Mouse (Mus musculus): ENCODE results near the gene Aifm1. TPM values are rescaled to one million over a fixed set of nuclear protein-coding genes. Genes with fewer than 3 reads are reported as not detected.

Aifm1 gene
- total RNA-seq (2023), result 14.7 TPM

GRCm38 (mm10) chrX:48513166-48513807, at the start of gene Aifm1:
TSS of gene Aifm1 (minus strand) at chrX:48513563.

DNA sequence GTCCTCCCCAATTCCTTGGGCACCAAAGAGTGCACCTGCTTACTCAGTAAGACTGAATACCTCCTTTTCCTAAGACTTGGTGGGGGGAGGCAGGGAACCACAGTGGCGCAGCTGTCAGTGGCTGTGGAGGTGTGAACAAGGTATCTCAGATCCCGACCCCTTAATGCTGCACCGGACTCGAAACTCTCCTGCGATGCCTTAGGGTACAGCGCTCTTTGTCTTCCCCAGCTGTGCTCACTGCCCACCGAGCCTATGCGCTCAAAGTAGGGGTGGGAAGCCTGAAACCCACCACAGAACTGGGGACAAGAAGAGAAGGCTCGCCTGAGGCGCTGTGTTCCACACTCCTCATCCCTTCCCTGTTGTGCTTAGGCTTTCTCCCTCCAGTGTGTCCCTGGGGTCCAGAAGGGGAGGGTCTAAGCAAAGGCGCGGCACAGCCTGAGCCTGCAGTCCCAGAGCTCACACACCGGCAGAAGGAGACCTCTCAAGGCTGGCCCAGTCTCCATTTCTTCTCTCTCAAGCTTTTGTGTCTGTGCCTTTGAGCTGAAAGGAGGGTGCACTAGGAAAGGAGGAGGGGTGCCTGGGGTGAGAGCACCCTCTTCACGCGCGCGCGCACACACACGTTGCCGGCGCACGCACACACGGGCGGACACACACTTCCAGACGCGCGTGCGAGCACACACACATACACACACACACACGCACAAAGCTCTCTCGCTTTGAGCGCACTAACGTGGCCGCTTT, 5.6 kb upstream of the Aifm1 start, which contains the start of gene Rab33a:
Gene Rab33a (plus strand): TSS at position 478 of the 741 bp plus-strand sequence.

DNA sequence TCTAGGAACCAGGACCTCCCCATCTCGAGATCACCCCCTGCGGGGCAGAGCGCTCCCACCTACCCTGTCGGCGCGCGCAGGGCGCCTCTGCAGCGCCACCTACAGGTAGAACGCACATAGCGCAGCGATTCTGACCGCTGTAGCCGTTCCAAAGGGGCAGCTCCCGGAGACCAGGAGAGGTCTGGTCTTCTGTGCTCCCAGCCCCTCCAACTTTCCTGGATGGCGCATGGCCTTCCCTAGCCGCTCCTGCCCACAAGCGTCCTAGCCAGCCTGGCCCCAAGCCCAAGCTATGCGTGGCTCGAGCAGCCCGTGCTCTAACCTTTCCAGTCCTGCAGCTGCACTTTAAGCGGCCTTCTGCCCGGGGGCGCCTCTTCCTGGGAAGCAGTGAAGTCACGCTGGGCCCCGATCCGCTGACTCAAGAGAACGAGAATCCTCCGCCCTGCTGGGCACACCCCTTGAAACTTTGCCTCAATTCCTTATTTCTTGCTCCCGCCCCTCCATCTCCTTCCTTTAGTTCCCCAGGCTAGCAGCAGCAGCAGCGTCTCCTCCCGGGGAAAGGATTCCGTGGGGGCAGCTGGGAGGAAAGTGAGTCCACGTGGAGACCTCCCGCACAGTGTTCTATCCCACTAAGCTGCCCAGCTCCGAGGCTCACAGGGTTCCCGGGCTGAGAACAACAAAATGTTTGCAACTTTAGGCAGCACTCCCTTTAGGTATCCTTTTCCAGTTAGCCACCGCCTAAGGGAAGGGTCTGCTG, 50.4 kb downstream of the Aifm1 start, which contains the start of gene Elf4:
Gene Elf4 (minus strand): TSS at position 379 of the 754 bp plus-strand sequence.

Other genes starting within 250 kb of the Aifm1 start
- gene Bcorl1, start 172.2 kb downstream of the Aifm1 start, total RNA-seq (2023), result 15.2 TPM
- gene Elf4, start 50.4 kb downstream of the Aifm1 start, total RNA-seq (2023), result 108 TPM
- not detected for gene Rab33a, start 5.7 kb upstream of the Aifm1 start, total RNA-seq (2023)
- gene Zfp280c, start 80.9 kb upstream of the Aifm1 start, total RNA-seq (2023), result 26.4 TPM
- gene Slc25a14, start 109.8 kb upstream of the Aifm1 start, total RNA-seq (2023), result 3.8 TPM
- gene Gpr119, start 160.9 kb upstream of the Aifm1 start, total RNA-seq (2023), result not detected
- gene Rbmx2, start 181.4 kb upstream of the Aifm1 start, total RNA-seq (2023), result 6.8 TPM